Mouse (Mus musculus) bone marrow, adult 2 months (tissue): ENCODE measurements at regions not wholly inside any gene's neighbourhood (a gene's known extent, or its start where the extent isn't known, plus 50 kb on each side); places are given as distances from the start of the nearest gene placed in this dataset.

ENCODE experiments used
- CTCF ChIP-seq: fragments of 200-500 bp; IDR thresholded peaks from 2 replicates; pipeline ENCODE4 v1.5.1; 2011; ENCODE audit warnings: low read length, control low read depth; ENCODE audit not compliant: control insufficient read depth, insufficient read depth
- POLR2A ChIP-seq: fragments of 200-500 bp; IDR thresholded peaks from 2 replicates; pipeline ENCODE4 v1.6.1; 2011; ENCODE audit warnings: low read depth, mild to moderate bottlenecking, control low read depth, low read length, borderline replicate concordance; ENCODE audit not compliant: control insufficient read depth

GRCm38 (mm10) chr8:26588841-26589240, 388.3 kb upstream of the Zfp703 start:
- TF ChIP-seq POLR2A (no peak), CTCF (no peak)
